Mouse (Mus musculus) midbrain, embryonic 16.5 days (tissue): ENCODE measurements around the gene Apobr. TPM values are rescaled to one million over a fixed set of nuclear protein-coding genes. Genes with fewer than 3 reads are reported as not detected.

ENCODE experiments used
- ATAC-seq: fragments of 200-750 bp; cut with Nextera tagmentation; 2 replicates; pipeline ENCODE4 v1.8.0; 2017; ENCODE audit warnings: moderate TSS enrichment
- H3K27ac ChIP-seq: fragments of 300-500 bp; sonication (generic); 2 replicates; pipeline ENCODE4 v1.5.1; 2014; ENCODE audit warnings: mild to moderate bottlenecking, low read length, mixed read lengths
- H3K27me3 ChIP-seq: fragments of 300-500 bp; sonication (generic); 2 replicates; pipeline ENCODE4 v1.6.1; 2014; ENCODE audit warnings: low read depth, low read length, mixed read lengths; ENCODE audit not compliant: control insufficient read depth, insufficient read depth
- H3K36me3 ChIP-seq: fragments of 300-500 bp; sonication (generic); 2 replicates; pipeline ENCODE4 v1.6.1; 2014; ENCODE audit warnings: mild to moderate bottlenecking, low read length, moderate library complexity, mixed read lengths; ENCODE audit not compliant: control insufficient read depth, insufficient read depth
- H3K4me1 ChIP-seq: fragments of 300-500 bp; sonication (generic); 2 replicates; pipeline ENCODE4 v1.6.1; 2014; ENCODE audit warnings: mild to moderate bottlenecking, low read length, mixed read lengths; ENCODE audit not compliant: control insufficient read depth, insufficient read depth
- H3K4me2 ChIP-seq: fragments of 300-500 bp; sonication (generic); 2 replicates; pipeline ENCODE4 v1.6.1; 2014; ENCODE audit warnings: mild to moderate bottlenecking, low read length, mixed read lengths
- H3K4me3 ChIP-seq: fragments of 300-500 bp; sonication (generic); 2 replicates; pipeline ENCODE4 v1.5.1; 2014; ENCODE audit warnings: low read depth, mild to moderate bottlenecking, low read length, moderate library complexity, mixed read lengths
- H3K9ac ChIP-seq: fragments of 300-500 bp; sonication (generic); 2 replicates; pipeline ENCODE4 v1.6.1; 2014; ENCODE audit warnings: low read depth, low read length, mixed read lengths
- H3K9me3 ChIP-seq: fragments of 300-500 bp; sonication (generic); replicated peaks from 2 replicates; pipeline ENCODE4 v1.6.1; 2014; ENCODE audit warnings: mild to moderate bottlenecking, low read length, mixed read lengths; ENCODE audit not compliant: control insufficient read depth, poor library complexity, severe bottlenecking
- WGBS: fragments of 180-500 bp; shearing (Covaris S2); extraction: QIAGEN DNeasy Blood & Tissue Kit; methylation state at CpG from one replicate; pipeline ENCODE4 v1.1.7; 2014; 5-methylcytosine and 5-hydroxymethylcytosine counted together
- polyA plus RNA-seq: library from polyadenylated mRNA; unstranded; fragments of >200 nt; fragmentation: Nextera tagmentation; extraction: Ambion mirVana; gene quantifications from 2 replicates; pipeline ENCODE4 v1.2.1, GENCODE M21; 2015

Gene Apobr
- polyA plus RNA-seq, 1 experiment from 2014 or later, result 0.31 TPM

GRCm38 (mm10) chr7:126587779-126588178 lies 3.0 kb downstream of the Apobr start:
- ATAC-seq, result no peak
- peak overlapping the region; percentile 23; the same call in 1 of the 2 replicates for H3K9ac ChIP-seq
- 6% methylated on average over 16 of the region's 16 CpGs for WGBS

GRCm38 (mm10) chr7:126594862-126595561 lies 10.3 kb downstream of the Apobr start, which contains the start of gene Il27:
Il27 (minus strand) TSS chr7:126594941.
- no peak for ATAC-seq
- H3K4me3 ChIP-seq, result no peak within 1 kb of the TSS
- no peaks in the 10 kb centered on the region for H3K9me3 ChIP-seq
- no peak within 1 kb of the TSS for H3K4me2 ChIP-seq
- H3K36me3 ChIP-seq, result no peaks in the 10 kb centered on the region
- no peaks in the 10 kb centered on the region for H3K27me3 ChIP-seq
- H3K4me1 ChIP-seq, result no peaks in the 10 kb centered on the region
- H3K9ac ChIP-seq, result no peak within 1 kb of the TSS
- WGBS, result 78% methylated on average over 11 of the region's 11 CpGs
- no peak within 1 kb of the TSS for H3K27ac ChIP-seq

More at GRCm38 (mm10) chr7:126587779-126588178, 3.0 kb downstream of the Apobr start:
- no peaks in the 10 kb centered on the region for H3K9me3 ChIP-seq
- H3K36me3 ChIP-seq, result no peaks in the 10 kb centered on the region
- no peak overlapping the region for H3K27ac ChIP-seq
- H3K4me2 ChIP-seq, result peak overlapping the region; percentile 19; the same call in 1 of the 2 replicates
- H3K4me1 ChIP-seq, result no peaks in the 10 kb centered on the region; the same call in 1 of the 2 replicates
- no peak overlapping the region for H3K4me3 ChIP-seq
- H3K27me3 ChIP-seq, result no peaks in the 10 kb centered on the region; the same call in 1 of the 2 replicates

- ATAC-seq, result no peak
- H3K27me3 ChIP-seq, result no peaks in the 10 kb centered on the region
- H3K27ac ChIP-seq, result no peak overlapping the region
- H3K9ac ChIP-seq, result no peak overlapping the region
- 85% methylated on average over 5 of the region's 5 CpGs for WGBS
- no peaks in the 10 kb centered on the region for H3K9me3 ChIP-seq
- no peak overlapping the region for H3K4me2 ChIP-seq
- H3K4me1 ChIP-seq, result no peaks in the 10 kb centered on the region
- no peak overlapping the region for H3K4me3 ChIP-seq
- H3K36me3 ChIP-seq, result no peaks in the 10 kb centered on the region
These were observed 11.1 kb downstream of the Apobr start for GRCm38 (mm10) chr7:126595890-126596289.

- 70% methylated on average over 6 of the region's 6 CpGs for WGBS
These were observed 11.7 kb downstream of the Apobr start for GRCm38 (mm10) chr7:126596414-126596813.

GRCm38 (mm10) chr7:126598919-126599318 lies 14.2 kb downstream of the Apobr start:
- Histone ChIP-seq H3K4me2 (no peak overlapping the region), H3K9me3 (no peaks in the 10 kb centered on the region), H3K36me3 (no peaks in the 10 kb centered on the region), H3K9ac (no peak overlapping the region), H3K27ac (no peak overlapping the region), H3K4me3 (no peak overlapping the region), H3K4me1 (no peaks in the 10 kb centered on the region), H3K27me3 (no peaks in the 10 kb centered on the region)
- 81% methylated on average over 6 of the region's 6 CpGs for WGBS
- ATAC-seq, result no peak

More at GRCm38 (mm10) chr7:126596414-126596813, 11.7 kb downstream of the Apobr start:
- Histone ChIP-seq H3K27me3 (no peaks in the 10 kb centered on the region), H3K36me3 (no peaks in the 10 kb centered on the region), H3K9me3 (no peaks in the 10 kb centered on the region), H3K27ac (no peak overlapping the region), H3K4me1 (no peaks in the 10 kb centered on the region), H3K4me2 (no peak overlapping the region), H3K4me3 (no peak overlapping the region), H3K9ac (no peak overlapping the region)
- no peak for ATAC-seq

- Histone ChIP-seq H3K27me3 (no peaks in the 10 kb centered on the region), H3K36me3 (no peaks in the 10 kb centered on the region), H3K4me3 (no peak overlapping the region), H3K9me3 (no peaks in the 10 kb centered on the region), H3K27ac (no peak overlapping the region), H3K4me2 (no peak overlapping the region), H3K4me1 (no peaks in the 10 kb centered on the region), H3K9ac (no peak overlapping the region)
- ATAC-seq, result no peak
- 53% methylated on average over 5 of the region's 5 CpGs for WGBS
These were observed 17.2 kb downstream of the Apobr start for GRCm38 (mm10) chr7:126601896-126602295.

- Histone ChIP-seq H3K4me1 (no peaks in the 10 kb centered on the region), H3K9me3 (no peaks in the 10 kb centered on the region), H3K4me3 (no peak overlapping the region), H3K9ac (no peak overlapping the region), H3K27ac (no peak overlapping the region), H3K27me3 (no peaks in the 10 kb centered on the region), H3K4me2 (no peak overlapping the region), H3K36me3 (no peaks in the 10 kb centered on the region)
- WGBS, result 83% methylated on average over 3 of the region's 3 CpGs
- ATAC-seq, result no peak
These were observed 17.9 kb downstream of the Apobr start for GRCm38 (mm10) chr7:126602650-126603049.

GRCm38 (mm10) chr7:126606611-126607010 lies 21.9 kb downstream of the Apobr start:
- Histone ChIP-seq H3K27me3 (no peaks in the 10 kb centered on the region), H3K4me1 (no peaks in the 10 kb centered on the region), H3K4me2 (no peak overlapping the region), H3K9ac (no peak overlapping the region), H3K27ac (no peak overlapping the region), H3K9me3 (no peaks in the 10 kb centered on the region), H3K36me3 (no peaks in the 10 kb centered on the region), H3K4me3 (no peak overlapping the region)
- no peak for ATAC-seq
- 90% methylated on average over 5 of the region's 5 CpGs for WGBS

- no peak overlapping the region for H3K9ac ChIP-seq
- no peaks in the 10 kb centered on the region for H3K27me3 ChIP-seq
- H3K9me3 ChIP-seq, result no peaks in the 10 kb centered on the region
- no peak overlapping the region for H3K4me2 ChIP-seq
- no peak overlapping the region for H3K27ac ChIP-seq
- 75% methylated on average over 3 of the region's 3 CpGs for WGBS
- no peak for ATAC-seq
- H3K4me1 ChIP-seq, result no peaks in the 10 kb centered on the region
- H3K4me3 ChIP-seq, result no peak overlapping the region
- no peaks in the 10 kb centered on the region for H3K36me3 ChIP-seq
These were observed 22.3 kb downstream of the Apobr start for GRCm38 (mm10) chr7:126607064-126607463.
